Mouse (Mus musculus) hindbrain, postnatal 0 days (tissue): ENCODE results near the gene Nudt15. TPM values are rescaled to one million over a fixed set of nuclear protein-coding genes. Genes with fewer than 3 reads are reported as not detected.

Experiments used
- ATAC-seq: fragments of 200-750 bp; cut with Nextera tagmentation; 2 replicates; pipeline ENCODE4 v1.8.0; 2017; ENCODE audit warnings: mild to moderate bottlenecking, moderate TSS enrichment, moderate library complexity
- DNase-seq: peaks from one replicate; pipeline ENCODE4 v3.0.0-alpha.2; 2015; ENCODE audit warnings: low spot score
- H3K27ac ChIP-seq: fragments of 300-500 bp; sonication (generic); 2 replicates; pipeline ENCODE4 v1.5.1; 2014; ENCODE audit warnings: mild to moderate bottlenecking
- H3K27me3 ChIP-seq: fragments of 300-500 bp; sonication (generic); 2 replicates; pipeline ENCODE4 v1.6.1; 2014; ENCODE audit warnings: low read length, mixed read lengths; ENCODE audit not compliant: insufficient read depth
- H3K36me3 ChIP-seq: fragments of 300-500 bp; sonication (generic); 2 replicates; pipeline ENCODE4 v1.6.1; 2014; ENCODE audit warnings: low read length, mixed read lengths; ENCODE audit not compliant: insufficient read depth
- H3K4me1 ChIP-seq: fragments of 300-500 bp; sonication (generic); 2 replicates; pipeline ENCODE4 v1.6.1; 2014; ENCODE audit warnings: antibody characterized with exemption, low read length, mixed read lengths; ENCODE audit not compliant: insufficient read depth
- H3K4me2 ChIP-seq: fragments of 300-500 bp; sonication (generic); 2 replicates; pipeline ENCODE4 v1.6.1; 2014; ENCODE audit warnings: low read depth, mild to moderate bottlenecking, low read length, moderate library complexity, mixed read lengths
- H3K4me3 ChIP-seq: fragments of 300-500 bp; sonication (generic); 2 replicates; pipeline ENCODE4 v1.5.1; 2014; ENCODE audit warnings: low read length
- H3K9ac ChIP-seq: fragments of 300-500 bp; sonication (generic); replicated peaks from 2 replicates; pipeline ENCODE4 v1.6.1; 2014; ENCODE audit warnings: mild to moderate bottlenecking, low read length, moderate library complexity, mixed read lengths
- H3K9me3 ChIP-seq: fragments of 300-500 bp; sonication (generic); 2 replicates; pipeline ENCODE4 v1.6.1; 2016; ENCODE audit warnings: low read length, mixed read lengths
- CTCF ChIP-seq: IDR thresholded peaks from 2 replicates; pipeline ENCODE4 v1.5.1; 2016; ENCODE audit warnings: antibody characterized with exemption, control low read depth, low read depth
- WGBS: fragments of 180-500 bp; shearing (Covaris S2); extraction: QIAGEN DNeasy Blood & Tissue Kit; methylation state at CpG from one replicate; pipeline ENCODE4 v1.1.7; 2014; 5-methylcytosine and 5-hydroxymethylcytosine counted together
- polyA plus RNA-seq: library from polyadenylated mRNA; unstranded; fragments of >200 nt; fragmentation: Nextera tagmentation; extraction: Ambion mirVana; gene quantifications from 2 replicates; pipeline ENCODE4 v1.2.1, GENCODE M21; 2015
- total RNA-seq: library from RNA; depleted of rRNA; stranded (reverse); fragments of >200 nt; gene quantifications from 2 replicates; pipeline ENCODE4 v1.2.3, GENCODE M21; 2014

Nudt15 gene
- total and polyA plus RNA-seq, 2 experiments from 2014 or later = 6.3 to 10.3 TPM

- H3K9me3 ChIP-seq = no peaks in the 10 kb centered on the region
- ATAC-seq (no peak), DNase-seq (no peak)
- no peaks in the 10 kb centered on the region for H3K36me3 ChIP-seq
- no peaks in the 10 kb centered on the region for H3K4me1 ChIP-seq
- no peak overlapping the region for H3K4me3 ChIP-seq
- no peaks in the 10 kb centered on the region for H3K27me3 ChIP-seq
- no peak for TF ChIP-seq CTCF
- H3K9ac ChIP-seq = no peak overlapping the region
- no peak overlapping the region for H3K4me2 ChIP-seq
- H3K27ac ChIP-seq = no peak overlapping the region
- 80% methylated on average over 5 of the region's 5 CpGs for WGBS
Measured at GRCm38 (mm10) chr14:73483516-73484229, 64.4 kb downstream of the Nudt15 start.

DNA sequence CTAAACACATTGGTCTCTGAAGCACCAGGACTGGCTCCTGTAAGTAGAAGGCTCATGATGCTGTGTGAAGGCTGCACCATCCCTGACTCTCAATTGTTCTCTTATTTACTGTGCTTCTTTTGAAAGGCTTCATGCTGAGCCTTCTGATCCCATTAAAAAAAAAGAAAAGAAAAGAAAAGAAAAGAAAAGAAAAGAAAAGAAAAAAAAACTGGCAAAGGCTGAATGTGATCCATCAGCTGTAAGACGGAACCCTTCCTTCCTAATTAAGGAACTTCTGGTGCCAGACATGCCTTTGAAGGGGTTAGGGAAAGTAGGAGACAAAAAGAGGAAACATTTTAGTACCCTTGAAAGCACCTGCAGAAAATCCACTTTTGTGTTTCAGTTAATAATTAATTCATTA lies 68.3 kb downstream of the Nudt15 start:
- ATAC-seq (no peak), DNase-seq (no peak)
- H3K4me3 ChIP-seq = no peak overlapping the region
- H3K9ac ChIP-seq = no peak overlapping the region
- no peak for TF ChIP-seq CTCF
- no peak overlapping the region for H3K27ac ChIP-seq
- no peak overlapping the region for H3K4me2 ChIP-seq
- 29% methylated on average over 1 of the region's 1 CpGs for WGBS
- no peaks in the 10 kb centered on the region for H3K27me3 ChIP-seq
- peaks cover 7% of the 10 kb centered on the region; the same call in 1 of the 2 replicates for H3K4me1 ChIP-seq
- no peaks in the 10 kb centered on the region for H3K9me3 ChIP-seq
- no peaks in the 10 kb centered on the region for H3K36me3 ChIP-seq

- Histone ChIP-seq H3K4me3 (no peak overlapping the region), H3K4me2 (no peak overlapping the region), H3K9me3 (no peaks in the 10 kb centered on the region), H3K36me3 (no peaks in the 10 kb centered on the region), H3K27me3 (no peaks in the 10 kb centered on the region), H3K9ac (no peak overlapping the region), H3K4me1 (peaks cover 13% of the 10 kb centered on the region; the same call in 1 of the 2 replicates), H3K27ac (no peak overlapping the region)
- ATAC-seq = no peak
- 81% methylated on average over 3 of the region's 3 CpGs for WGBS
- TF ChIP-seq CTCF = no peak
- DNase-seq = no peak
Measured at GRCm38 (mm10) chr14:73478321-73478720, 69.7 kb downstream of the Nudt15 start.

DNA sequence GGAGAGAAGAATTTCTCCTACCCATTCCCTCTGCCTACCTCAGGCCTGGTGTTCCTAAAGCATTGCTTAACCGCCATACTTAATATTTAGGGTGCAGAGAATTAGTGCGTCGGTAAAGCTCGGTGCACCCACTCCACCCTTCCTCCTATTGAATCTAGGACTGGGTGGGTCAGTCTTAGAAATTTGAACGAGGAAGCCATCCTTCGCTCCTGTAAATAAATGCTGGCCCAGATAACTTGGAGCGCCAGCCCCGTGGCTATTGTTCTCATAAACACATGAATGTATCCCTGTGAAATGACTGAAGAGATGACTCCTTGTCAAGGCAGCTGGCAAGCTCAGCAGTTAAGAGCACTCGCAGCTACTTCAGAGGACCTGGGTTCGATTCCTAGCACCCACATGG lies 71.0 kb downstream of the Nudt15 start:
- Histone ChIP-seq H3K9ac (no peak overlapping the region), H3K9me3 (no peaks in the 10 kb centered on the region), H3K4me1 (peaks cover 13% of the 10 kb centered on the region; the same call in 1 of the 2 replicates), H3K36me3 (no peaks in the 10 kb centered on the region), H3K27ac (no peak overlapping the region), H3K4me3 (no peak overlapping the region), H3K27me3 (no peaks in the 10 kb centered on the region), H3K4me2 (no peak overlapping the region)
- DNase-seq (no peak), ATAC-seq (no peak)
- TF ChIP-seq CTCF = no peak
- 92% methylated on average over 10 of the region's 10 CpGs for WGBS

DNA sequence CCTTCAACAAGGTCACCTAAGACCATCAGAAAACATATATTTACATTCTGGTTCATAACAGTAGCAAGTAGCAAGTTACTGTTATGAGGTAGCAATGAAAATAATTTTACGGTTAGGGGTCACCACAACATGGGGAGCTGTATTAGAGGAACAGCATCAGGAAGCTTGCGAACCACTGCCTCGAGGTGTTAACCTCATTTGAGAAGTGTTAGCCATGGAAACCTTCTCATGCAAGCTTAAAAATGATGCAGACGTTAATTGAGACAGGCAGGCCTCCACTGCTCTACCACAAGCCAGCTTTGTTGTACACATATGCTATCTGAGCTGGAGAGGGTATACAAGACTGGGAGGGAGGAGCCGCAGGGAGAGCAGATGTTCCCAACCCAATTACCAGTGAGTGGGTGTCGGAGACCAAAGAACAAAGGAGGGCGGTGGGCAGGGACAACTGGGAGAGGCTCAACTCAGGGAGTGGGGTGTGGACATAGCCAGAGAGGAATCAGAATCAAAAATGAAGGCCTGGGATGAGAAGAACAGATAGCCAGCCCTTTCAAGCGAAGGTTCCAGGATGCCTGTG lies 71.6 kb downstream of the Nudt15 start:
- ATAC-seq (peak; percentile 74), DNase-seq (peak; percentile 22)
- no peak overlapping the region for H3K4me2 ChIP-seq
- no peak overlapping the region for H3K9ac ChIP-seq
- H3K27ac ChIP-seq = no peak overlapping the region
- no peak overlapping the region for H3K4me3 ChIP-seq
- no peaks in the 10 kb centered on the region for H3K36me3 ChIP-seq
- WGBS = 66% methylated on average over 8 of the region's 8 CpGs
- no peak for TF ChIP-seq CTCF
- no peaks in the 10 kb centered on the region for H3K9me3 ChIP-seq
- H3K4me1 ChIP-seq = peaks cover 13% of the 10 kb centered on the region; the same call in 1 of the 2 replicates
- H3K27me3 ChIP-seq = no peaks in the 10 kb centered on the region

- Histone ChIP-seq H3K4me2 (no peak overlapping the region), H3K9me3 (no peaks in the 10 kb centered on the region), H3K9ac (no peak overlapping the region), H3K27ac (peak overlapping the region; percentile 80; the same call in 1 of the 2 replicates), H3K27me3 (no peaks in the 10 kb centered on the region), H3K4me1 (peaks cover 13% of the 10 kb centered on the region; the same call in 1 of the 2 replicates), H3K4me3 (no peak overlapping the region), H3K36me3 (no peaks in the 10 kb centered on the region)
- ATAC-seq = no peak
- DNase-seq = no peak
- TF ChIP-seq CTCF = no peak
- 38% methylated on average over 7 of the region's 7 CpGs for WGBS
Measured at GRCm38 (mm10) chr14:73475506-73475905, 72.5 kb downstream of the Nudt15 start.
